Mouse (Mus musculus) stomach, embryonic 14.5 days (tissue): ENCODE results near the gene Syn3. TPM values are rescaled to one million over a fixed set of nuclear protein-coding genes. Genes with fewer than 3 reads are reported as not detected.

Source experiments
- ATAC-seq: fragments of 200-750 bp; cut with Nextera tagmentation; 2 replicates; pipeline ENCODE4 v1.8.0; 2017; ENCODE audit warnings: low read depth, moderate TSS enrichment; ENCODE audit not compliant: insufficient number of reproducible peaks, insufficient read depth, low FRiP score
- H3K27ac ChIP-seq: fragments of 300-500 bp; sonication (generic); 2 replicates; pipeline ENCODE4 v1.5.1; 2014; ENCODE audit warnings: mild to moderate bottlenecking, low read length, moderate library complexity, mixed read lengths
- H3K27me3 ChIP-seq: fragments of 300-500 bp; sonication (generic); 2 replicates; pipeline ENCODE4 v1.6.1; 2014; ENCODE audit warnings: low read length, control low read depth, mixed read lengths; ENCODE audit not compliant: control insufficient read depth, insufficient read depth
- H3K36me3 ChIP-seq: fragments of 300-500 bp; sonication (generic); 2 replicates; pipeline ENCODE4 v1.6.1; 2014; ENCODE audit warnings: mild to moderate bottlenecking, control low read depth, low read length, moderate library complexity, mixed read lengths; ENCODE audit not compliant: control insufficient read depth, insufficient read depth
- H3K4me1 ChIP-seq: fragments of 300-500 bp; sonication (generic); 2 replicates; pipeline ENCODE4 v1.6.1; 2014; ENCODE audit warnings: low read length, control low read depth, mixed read lengths; ENCODE audit not compliant: control insufficient read depth, insufficient read depth
- H3K4me2 ChIP-seq: fragments of 300-500 bp; sonication (generic); replicated peaks from 2 replicates; pipeline ENCODE4 v1.6.1; 2014; ENCODE audit warnings: low read depth, low read length, control low read depth
- H3K4me3 ChIP-seq: fragments of 300-500 bp; sonication (generic); 2 replicates; pipeline ENCODE4 v1.5.1; 2014; ENCODE audit warnings: low read depth, low read length, control low read depth
- H3K9ac ChIP-seq: fragments of 300-500 bp; sonication (generic); replicated peaks from 2 replicates; pipeline ENCODE4 v1.6.1; 2014; ENCODE audit warnings: low read depth, mild to moderate bottlenecking, control low read depth, low read length, moderate library complexity, mixed read lengths
- H3K9me3 ChIP-seq: fragments of 300-500 bp; sonication (generic); 2 replicates; pipeline ENCODE4 v1.6.1; 2016; ENCODE audit warnings: low read depth, low read length, control low read depth; ENCODE audit not compliant: control insufficient read depth
- WGBS: fragments of 180-500 bp; shearing (Covaris S2); extraction: QIAGEN DNeasy Blood & Tissue Kit; methylation state at CpG from one replicate; pipeline ENCODE4 v1.1.7; 2014; 5-methylcytosine and 5-hydroxymethylcytosine counted together
- polyA plus RNA-seq: library from polyadenylated mRNA; unstranded; fragments of >200 nt; fragmentation: Nextera tagmentation; extraction: Ambion mirVana; gene quantifications from 2 replicates; pipeline ENCODE4 v1.2.1, GENCODE M21; 2014

Syn3 gene
- polyA plus RNA-seq, 1 experiment from 2014 or later = 5.8 TPM

GRCm38 (mm10) chr10:86340991-86341527 lies 157.6 kb downstream of the Syn3 start:
- Histone ChIP-seq H3K27ac (no peak overlapping the region), H3K4me1 (peaks cover 37% of the 10 kb centered on the region), H3K36me3 (peaks cover 7% of the 10 kb centered on the region; the same call in 1 of the 2 replicates), H3K27me3 (no peaks in the 10 kb centered on the region), H3K4me3 (no peak overlapping the region), H3K9ac (no peak overlapping the region), H3K9me3 (no peaks in the 10 kb centered on the region), H3K4me2 (no peak overlapping the region)
- 62% methylated on average over 3 of the region's 3 CpGs for WGBS
- ATAC-seq = no peak

DNA sequence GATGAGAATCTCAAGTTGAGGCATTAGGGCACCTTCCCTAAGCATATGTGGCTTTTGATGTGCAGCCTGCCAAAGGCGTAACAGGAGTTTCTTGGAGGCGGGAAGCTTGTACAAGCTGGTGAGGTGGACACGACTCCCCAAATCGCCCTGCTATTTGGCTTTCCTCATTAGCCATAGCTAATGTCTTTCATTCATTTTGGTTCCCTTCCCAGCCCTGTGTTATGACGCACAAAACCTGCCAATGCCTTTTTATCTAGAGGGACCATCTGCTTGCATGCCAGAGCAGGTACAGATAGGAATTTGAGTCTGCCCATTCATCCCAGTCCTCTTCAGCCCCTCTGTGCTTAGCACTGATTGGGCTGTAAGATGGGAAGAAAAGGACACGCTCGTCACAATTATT lies 158.3 kb downstream of the Syn3 start:
- Histone ChIP-seq H3K27me3 (no peaks in the 10 kb centered on the region), H3K27ac (0 out of 2 replicates have a peak overlapping the region, but pooled peaks have one; percentile 45), H3K36me3 (peaks cover 4% of the 10 kb centered on the region; the same call in 1 of the 2 replicates), H3K9me3 (no peaks in the 10 kb centered on the region), H3K4me1 (peaks cover 37% of the 10 kb centered on the region), H3K9ac (no peak overlapping the region), H3K4me2 (no peak overlapping the region), H3K4me3 (no peak overlapping the region)
- no peak for ATAC-seq
- 78% methylated on average over 7 of the region's 7 CpGs for WGBS

DNA sequence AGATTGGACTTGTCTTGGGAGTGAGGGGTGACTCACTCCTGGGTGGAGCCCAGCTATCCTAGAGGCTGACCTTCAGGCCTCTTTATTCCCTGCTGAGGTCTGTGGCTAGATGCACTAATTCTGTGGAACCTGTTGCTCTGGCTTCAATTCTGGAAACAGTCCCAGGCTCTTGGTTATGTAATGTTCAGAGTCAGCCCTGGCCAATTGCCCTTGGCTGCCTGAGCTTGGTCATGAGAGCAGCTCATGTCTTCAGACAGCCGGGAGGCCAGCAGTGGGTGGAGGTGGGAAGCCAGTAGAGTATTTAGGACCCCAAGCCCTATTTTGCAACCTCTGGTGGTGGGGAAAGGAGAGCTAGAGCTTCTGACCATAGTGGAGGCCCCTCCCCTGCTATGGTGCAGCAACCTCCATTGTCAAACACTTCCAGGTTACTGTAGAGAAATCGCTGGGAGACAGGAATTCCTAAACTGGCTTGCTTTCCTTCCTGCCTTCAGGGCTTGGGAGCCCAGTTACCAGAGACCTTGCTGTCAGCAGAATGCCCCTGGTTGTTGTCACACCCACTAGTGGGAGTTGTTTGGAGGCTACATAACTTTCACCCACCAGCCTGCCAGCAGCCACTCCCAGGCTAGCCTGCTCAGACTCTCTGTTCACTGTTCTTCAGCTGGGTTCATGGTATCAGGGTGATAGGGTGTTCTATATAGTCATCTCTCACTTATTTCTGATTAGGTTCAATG lies 158.9 kb downstream of the Syn3 start:
- Histone ChIP-seq H3K9ac (no peak overlapping the region), H3K4me1 (peaks cover 37% of the 10 kb centered on the region), H3K27ac (peak overlapping the region; percentile 45; the same call in 1 of the 2 replicates), H3K4me3 (no peak overlapping the region), H3K27me3 (no peaks in the 10 kb centered on the region), H3K9me3 (no peaks in the 10 kb centered on the region), H3K4me2 (no peak overlapping the region), H3K36me3 (peaks cover 4% of the 10 kb centered on the region; the same call in 1 of the 2 replicates)
- WGBS = 36% methylated on average over 2 of the region's 2 CpGs
- ATAC-seq = 0 out of 2 replicates have a peak, but pooled peaks have one; percentile 33

GRCm38 (mm10) chr10:86339121-86339520 lies 159.6 kb downstream of the Syn3 start:
- Histone ChIP-seq H3K27ac (peak overlapping the region; percentile 45; the same call in 1 of the 2 replicates), H3K4me1 (peaks cover 43% of the 10 kb centered on the region)

GRCm38 (mm10) chr10:86338121-86338715 lies 160.5 kb downstream of the Syn3 start:
- H3K36me3 ChIP-seq = no peaks in the 10 kb centered on the region
- ATAC-seq = no peak
- H3K27ac ChIP-seq = no peak overlapping the region
- H3K4me3 ChIP-seq = no peak overlapping the region
- no peak overlapping the region for H3K4me2 ChIP-seq
- peaks cover 51% of the 10 kb centered on the region for H3K4me1 ChIP-seq
- H3K9ac ChIP-seq = no peak overlapping the region
- no peaks in the 10 kb centered on the region for H3K27me3 ChIP-seq
- WGBS = 71% methylated on average over 4 of the region's 4 CpGs
- no peaks in the 10 kb centered on the region for H3K9me3 ChIP-seq

More at GRCm38 (mm10) chr10:86339121-86339520, 159.6 kb downstream of the Syn3 start:
- Histone ChIP-seq H3K4me2 (no peak overlapping the region), H3K4me3 (no peak overlapping the region), H3K36me3 (0 out of 2 replicates have a peak, but pooled peaks cover 4% of the 10 kb centered on the region), H3K9ac (no peak overlapping the region), H3K27me3 (no peaks in the 10 kb centered on the region), H3K9me3 (no peaks in the 10 kb centered on the region)
- WGBS = 76% methylated on average over 4 of the region's 4 CpGs
- ATAC-seq = no peak

GRCm38 (mm10) chr10:86337239-86337638 lies 161.5 kb downstream of the Syn3 start:
- 15% methylated on average over 3 of the region's 3 CpGs for WGBS
- Histone ChIP-seq H3K4me2 (no peak overlapping the region), H3K27me3 (no peaks in the 10 kb centered on the region), H3K4me3 (no peak overlapping the region), H3K9ac (no peak overlapping the region), H3K9me3 (no peaks in the 10 kb centered on the region), H3K27ac (no peak overlapping the region), H3K36me3 (no peaks in the 10 kb centered on the region), H3K4me1 (peaks cover 52% of the 10 kb centered on the region)
- no peak for ATAC-seq

- 60% methylated on average over 1 of the region's 1 CpGs for WGBS
- no peak for ATAC-seq
- H3K9ac ChIP-seq = no peak overlapping the region
- H3K27me3 ChIP-seq = no peaks in the 10 kb centered on the region
- no peaks in the 10 kb centered on the region for H3K36me3 ChIP-seq
- H3K4me3 ChIP-seq = no peak overlapping the region
- peaks cover 55% of the 10 kb centered on the region for H3K4me1 ChIP-seq
- H3K27ac ChIP-seq = no peak overlapping the region
- H3K9me3 ChIP-seq = no peaks in the 10 kb centered on the region
- no peak overlapping the region for H3K4me2 ChIP-seq
Observed at GRCm38 (mm10) chr10:86336506-86336905, 162.2 kb downstream of the Syn3 start.

GRCm38 (mm10) chr10:86334581-86334980 lies 164.1 kb downstream of the Syn3 start:
- H3K27ac ChIP-seq = no peak overlapping the region
- no peaks in the 10 kb centered on the region for H3K36me3 ChIP-seq
- ATAC-seq = no peak
- H3K27me3 ChIP-seq = no peaks in the 10 kb centered on the region
- peaks cover 54% of the 10 kb centered on the region for H3K4me1 ChIP-seq
- 29% methylated on average over 8 of the region's 8 CpGs for WGBS
- no peak overlapping the region for H3K4me3 ChIP-seq
- H3K9ac ChIP-seq = no peak overlapping the region
- no peaks in the 10 kb centered on the region for H3K9me3 ChIP-seq
- no peak overlapping the region for H3K4me2 ChIP-seq
